Mouse (Mus musculus): ENCODE measurements around the gene Sumo1.

DNA sequence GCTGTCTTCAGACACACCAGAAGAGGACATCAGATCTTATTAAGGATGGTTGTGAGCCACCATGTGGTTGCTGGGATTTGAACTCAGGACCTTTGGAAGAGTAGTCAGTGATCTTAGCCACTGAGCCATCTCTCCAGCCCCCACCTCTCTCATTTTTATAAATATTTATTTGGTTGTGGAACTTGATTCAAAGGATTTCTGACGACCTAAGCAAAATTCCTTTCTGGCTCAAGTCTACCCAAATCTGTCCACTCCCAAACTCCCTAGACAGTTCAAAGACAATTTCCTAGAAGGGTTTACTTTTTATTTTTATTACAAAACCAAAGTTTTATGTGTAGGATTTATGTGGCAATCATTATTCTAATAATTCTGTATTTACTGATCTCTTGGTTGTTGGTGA, 81.4 kb downstream of the Sumo1 start:
- TF ChIP-seq CTCF (conservative IDR thresholded peaks at IDR 0.05 in 1 of 2, IDR thresholded peaks at IDR 0.05 in 1 of 2; ENCODE audit: low read depth in 2 of 2, low read length in 2 of 2) (no peak), ZKSCAN1 (IDR thresholded peaks at IDR 0.05; ENCODE audit: borderline replicate concordance, low read depth, low read length) (no peak), EP300 (IDR thresholded peaks at IDR 0.05; ENCODE audit: low read length) (no peak), KAT2A (IDR thresholded peaks at IDR 0.05; ENCODE audit: insufficient replicate concordance, low read length) (no peak), SIN3A (IDR thresholded peaks at IDR 0.05; ENCODE audit: low read length) (no peak), ETS1 (conservative IDR thresholded peaks at IDR 0.05; ENCODE audit: low read depth, low read length) (no peak), USF1 (IDR thresholded peaks at IDR 0.05; ENCODE audit: low read depth, low read length) (no peak)
